Mouse (Mus musculus): Measurements from ENCODE around the gene Tmem116. TPM values are rescaled to one million over a fixed set of nuclear protein-coding genes. Genes with fewer than 3 reads are reported as not detected.
"Not testable (repeated sequence)": the region's sequence is repeated elsewhere in the genome, so short reads cannot be mapped to it uniquely, and the experiment has no call there.

The Tmem116 gene
- total RNA-seq, 2 experiments from 2014 or later: 6.4 to 7.1 TPM

GRCm38 (mm10) chr5:121462967-121463366 is 11.3 kb downstream of the Tmem116 start:
- no peak for DNase-seq

DNA sequence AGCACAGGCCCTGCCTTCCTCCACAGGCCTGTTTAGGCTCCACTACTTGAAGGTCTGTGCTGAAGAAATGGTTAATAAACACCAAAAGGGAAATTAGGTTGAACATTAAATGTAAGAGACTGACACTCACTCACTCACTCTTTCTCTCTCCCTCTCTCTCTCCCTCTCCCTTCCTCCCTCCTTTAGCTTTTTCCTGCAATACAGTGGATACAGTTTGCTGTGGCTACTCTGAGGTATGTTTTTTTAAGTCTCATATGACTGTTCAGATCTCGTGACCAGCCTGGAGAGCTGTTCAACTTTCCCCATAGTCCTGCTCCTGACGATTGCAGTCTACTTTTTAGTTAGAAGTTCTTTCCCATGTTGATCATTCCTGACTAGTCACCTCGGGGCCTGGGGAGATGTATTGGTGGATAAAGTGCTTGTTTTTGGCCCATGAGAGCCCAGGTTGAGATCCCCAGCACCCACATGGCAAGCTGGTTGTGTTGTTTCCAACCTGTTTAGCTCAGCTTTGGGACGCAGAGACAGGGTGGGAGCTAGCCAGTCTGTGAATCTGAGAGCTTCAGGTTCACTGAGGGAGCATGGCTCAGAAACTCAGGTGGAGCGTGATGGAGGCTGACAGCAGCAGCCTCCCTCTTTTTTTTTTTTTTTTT is 12.0 kb downstream of the Tmem116 start:
- DNase-seq: no peak

- no peak for DNase-seq
Measured at GRCm38 (mm10) chr5:121469566-121469965, 17.9 kb downstream of the Tmem116 start.

DNA sequence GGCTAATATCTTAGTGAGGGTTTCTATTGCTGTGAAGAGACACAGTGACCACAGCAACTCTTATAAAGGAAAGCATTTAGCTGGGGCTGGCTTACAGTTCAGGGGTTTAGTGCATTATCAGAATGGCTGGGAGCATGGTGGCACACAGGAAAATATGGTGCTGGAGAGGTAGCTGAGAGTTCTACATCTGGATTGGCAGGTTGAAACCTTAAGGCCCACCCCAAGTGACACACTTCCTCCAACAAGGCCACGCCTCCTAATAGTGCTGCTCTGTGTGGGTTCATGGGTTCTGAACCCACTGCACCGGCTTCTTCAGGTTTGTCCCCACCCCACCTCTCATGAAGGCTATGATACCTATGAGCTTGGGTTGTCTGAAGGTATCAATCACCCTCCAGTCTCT is 20.7 kb downstream of the Tmem116 start:
- no peak for DNase-seq

DNA sequence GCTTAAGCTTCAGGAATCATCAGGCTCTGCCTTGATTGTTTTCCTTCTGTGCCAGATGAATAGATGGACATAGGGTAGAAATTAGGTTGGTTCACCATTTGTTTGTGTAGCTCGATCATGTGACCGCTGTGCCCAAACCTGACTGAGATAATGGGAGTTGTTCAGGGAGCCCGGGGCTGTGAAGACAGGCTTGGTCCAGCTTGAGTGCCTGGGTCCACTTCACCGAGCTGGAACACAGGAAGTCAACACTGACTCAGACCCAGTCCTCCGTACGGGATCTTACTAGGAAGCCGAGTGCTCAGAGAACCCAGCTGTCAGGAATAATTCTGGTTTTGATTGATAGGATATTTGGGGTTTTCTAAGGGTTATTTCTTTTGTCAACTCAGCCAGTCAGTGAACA is 22.9 kb downstream of the Tmem116 start:
- no peak for DNase-seq

DNA sequence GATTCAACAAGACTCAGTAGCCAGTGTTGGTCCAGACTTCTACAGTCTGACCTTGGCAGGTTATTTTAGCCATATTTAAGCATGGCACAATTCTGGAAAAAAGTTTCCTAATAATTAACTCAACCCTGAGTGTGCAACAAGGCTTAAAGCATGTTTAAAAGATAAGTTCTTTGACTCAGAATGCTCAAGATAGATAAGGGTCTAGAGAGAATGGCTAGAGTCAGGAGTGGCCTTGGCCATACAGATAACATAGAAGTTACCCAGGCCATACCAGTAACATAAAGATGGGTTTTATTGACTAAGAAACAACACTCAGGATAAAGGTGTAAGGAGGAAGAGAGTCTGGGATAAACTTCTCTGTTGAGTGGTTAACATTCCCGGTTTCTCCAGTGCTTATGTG is 24.3 kb downstream of the Tmem116 start:
- no peak for DNase-seq

DNA sequence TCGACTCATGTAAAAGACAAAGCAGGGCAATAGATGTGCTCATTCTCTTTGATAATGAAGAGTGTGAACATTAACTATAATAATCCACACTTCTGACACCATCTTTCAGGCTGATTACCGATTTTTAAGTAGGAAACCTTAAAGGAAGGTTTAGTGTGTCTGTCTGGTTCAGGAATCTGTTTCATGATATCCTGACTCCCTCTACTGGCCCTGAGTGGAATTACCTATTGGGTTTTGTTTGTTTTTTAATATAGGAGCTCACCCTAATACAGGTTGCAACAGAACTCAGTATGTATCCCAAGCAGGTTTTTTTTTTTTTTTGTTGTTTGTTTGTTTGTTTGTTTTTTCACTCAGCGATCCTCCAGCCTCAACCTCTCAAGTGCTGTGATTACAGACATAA is 26.0 kb downstream of the Tmem116 start:
- DNase-seq: no peak

GRCm38 (mm10) chr5:121484801-121485200 is 33.1 kb downstream of the Tmem116 start:
- DNase-seq: no peak

DNA sequence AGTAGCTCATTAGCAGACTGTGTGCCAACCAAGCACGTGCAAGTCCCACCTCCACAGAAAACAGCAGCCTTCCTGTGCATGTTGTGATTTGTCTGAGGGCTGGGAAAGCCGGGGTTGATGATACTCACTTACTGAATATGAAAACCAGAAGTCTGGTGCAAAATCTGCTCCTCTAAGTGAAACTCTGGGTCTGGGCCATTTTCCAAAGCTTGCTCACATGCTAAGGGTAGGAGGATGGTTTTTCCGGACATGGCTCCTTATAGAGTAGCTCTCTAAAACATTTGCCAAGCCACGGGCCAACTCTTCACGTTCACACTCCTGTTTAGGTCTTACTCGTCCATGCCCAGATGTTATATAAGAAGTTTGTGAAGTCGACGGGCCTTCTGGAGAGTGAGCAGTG is 41.6 kb downstream of the Tmem116 start:
- no peak for DNase-seq

- DNase-seq: no peak
Measured at GRCm38 (mm10) chr5:121500719-121501118, 49.0 kb downstream of the Tmem116 start.

DNA sequence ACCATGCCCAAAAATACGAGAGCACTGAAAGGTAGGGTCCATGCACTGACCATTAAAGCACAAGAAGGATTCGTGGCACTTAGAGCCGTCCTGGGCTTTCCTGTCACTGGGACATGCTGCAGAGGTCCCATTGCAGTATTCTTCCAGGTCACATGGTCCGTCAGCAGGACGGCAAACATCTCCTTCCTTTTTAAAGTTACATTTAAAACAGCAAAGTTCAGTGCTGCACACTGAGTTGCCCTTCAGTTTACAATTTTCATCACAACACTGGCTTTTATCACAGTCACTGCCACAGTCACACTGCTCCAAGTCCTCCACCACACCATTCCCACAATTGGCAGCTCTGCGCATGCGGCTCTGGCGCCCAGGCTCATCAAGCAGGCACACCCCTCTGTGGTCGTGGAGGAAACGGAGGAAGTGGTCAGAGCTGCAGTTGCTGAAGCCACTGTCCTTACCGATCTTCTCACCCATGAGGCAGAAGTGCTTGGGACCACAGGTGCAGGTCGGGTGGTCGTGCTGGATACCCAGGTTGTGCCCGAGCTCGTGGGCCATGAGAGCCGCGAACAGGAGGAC is 49.8 kb downstream of the Tmem116 start:
- DNase-seq: not testable (repeated sequence)

DNA sequence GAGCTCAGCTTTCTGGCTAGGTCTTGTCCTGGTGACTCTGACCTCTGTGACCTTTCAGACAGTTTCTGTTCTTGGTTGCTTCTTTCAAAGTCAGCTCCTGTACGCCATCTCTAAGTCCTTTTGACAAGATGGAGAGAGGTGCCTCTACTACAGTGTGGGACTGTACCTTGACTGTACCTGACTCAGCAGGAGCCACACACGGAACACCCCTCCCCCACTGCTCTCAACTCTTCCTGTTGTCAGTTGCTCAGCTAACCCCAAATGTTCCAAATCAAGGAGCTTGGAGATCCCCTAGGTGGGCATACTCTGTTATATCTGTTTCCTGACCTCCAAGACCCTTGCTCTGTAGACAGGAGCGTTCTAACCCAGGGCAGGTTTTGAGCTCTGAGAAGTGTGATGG is 51.5 kb downstream of the Tmem116 start, which contains the start of gene Adam1b:
Adam1b (minus strand) TSS at position 205 of the 400 bp plus-strand sequence.
- no peak for DNase-seq

DNA sequence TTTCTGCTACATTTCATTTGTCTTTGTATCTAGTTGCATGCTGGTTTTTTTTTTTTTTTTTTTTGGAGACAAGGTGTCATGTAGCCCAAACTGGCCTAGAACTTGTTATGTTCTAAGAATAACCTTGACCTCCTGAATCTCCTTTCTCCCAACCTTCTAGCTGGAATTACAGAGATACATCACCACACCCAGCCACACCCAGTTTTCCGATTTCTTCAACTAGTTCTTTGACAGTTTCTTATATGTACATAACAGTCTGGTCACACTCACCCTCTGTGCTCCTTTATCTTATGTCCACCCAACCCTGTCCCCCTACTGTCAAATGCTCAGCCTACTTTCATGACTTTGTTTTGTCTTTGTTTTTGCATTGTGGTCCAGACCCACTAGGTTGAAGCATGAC is 55.2 kb downstream of the Tmem116 start:
- DNase-seq: no peak

- no peak for DNase-seq
Measured at GRCm38 (mm10) chr5:121510009-121510408, 58.3 kb downstream of the Tmem116 start.

DNA sequence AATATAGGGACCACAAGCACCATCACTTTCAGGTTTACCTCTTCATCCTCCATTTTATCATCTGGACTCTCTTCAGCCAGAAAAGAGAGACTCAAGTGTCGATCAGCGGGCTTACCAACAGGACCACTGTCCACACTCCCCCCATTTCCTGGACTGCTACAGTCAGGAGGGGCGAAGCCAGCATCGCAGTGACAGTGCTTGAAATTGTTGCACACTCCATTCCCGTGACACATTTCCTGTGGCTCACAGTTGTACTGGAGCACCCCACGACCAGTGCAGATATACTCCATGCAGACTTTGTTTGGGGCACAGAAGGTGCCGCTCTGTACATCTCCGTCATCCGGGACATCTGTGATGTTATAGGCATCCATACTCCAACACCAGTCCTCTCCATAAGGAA is 67.3 kb downstream of the Tmem116 start:
- DNase-seq: no peak

- DNase-seq: not testable (repeated sequence)
Measured at GRCm38 (mm10) chr5:121519758-121520157, 68.1 kb downstream of the Tmem116 start.

DNA sequence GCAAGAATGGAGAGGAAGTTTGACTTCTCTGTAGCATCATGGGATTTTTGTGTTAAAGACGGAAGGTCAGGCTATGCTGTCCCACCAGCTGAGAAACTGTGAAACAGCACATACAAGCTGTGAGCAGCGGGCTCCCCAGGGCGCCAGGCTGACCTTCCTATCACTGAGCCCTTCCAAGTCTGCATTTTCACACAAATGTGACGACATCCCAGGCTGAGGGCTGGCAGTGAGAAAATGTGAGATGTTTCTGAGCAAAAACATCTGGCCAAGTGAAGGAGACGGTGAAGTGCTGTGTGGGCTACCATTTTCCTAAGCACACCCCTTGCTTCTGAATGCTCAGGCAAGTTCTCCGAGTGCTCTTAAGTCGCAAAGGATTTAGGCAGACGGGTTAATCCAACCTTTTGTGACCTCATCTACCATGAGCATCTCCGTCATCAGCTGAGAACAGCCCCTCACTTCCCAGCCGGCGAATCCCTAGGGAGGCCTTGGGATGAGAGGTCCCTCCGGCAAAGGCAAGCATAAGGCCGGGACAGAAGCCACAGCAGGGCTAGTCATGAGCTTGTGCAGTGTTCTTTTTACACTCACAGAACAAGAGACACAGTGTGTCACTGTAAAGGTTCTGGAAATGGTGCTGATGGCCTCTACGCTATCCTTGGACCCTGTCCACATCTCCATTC is 74.2 kb downstream of the Tmem116 start:
- no peak for DNase-seq

DNA sequence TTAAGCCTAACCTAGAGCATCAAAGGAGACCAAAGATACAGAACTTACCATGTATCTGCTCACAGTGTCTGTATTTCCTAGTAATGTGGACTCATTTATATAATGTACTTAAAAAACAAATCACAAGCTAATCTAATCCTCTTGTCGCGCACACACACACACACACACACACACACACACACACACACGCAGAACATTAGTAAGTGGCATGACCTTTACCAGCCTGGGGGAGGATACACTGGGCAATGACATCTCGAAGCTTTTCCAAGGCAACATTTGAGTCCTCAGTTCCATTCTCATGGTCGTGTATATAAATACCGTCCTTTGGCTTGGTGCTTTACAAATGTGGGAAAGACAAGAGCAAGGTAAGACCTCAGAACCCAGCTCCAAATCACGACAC is 74.8 kb downstream of the Tmem116 start:
- no peak for DNase-seq

- no peak for DNase-seq
Measured at GRCm38 (mm10) chr5:121526961-121527360, 75.3 kb downstream of the Tmem116 start.

GRCm38 (mm10) chr5:121534521-121534920 is 82.8 kb downstream of the Tmem116 start:
- no peak for DNase-seq

GRCm38 (mm10) chr5:121535116-121535515 is 83.4 kb downstream of the Tmem116 start:
- DNase-seq: no peak

DNA sequence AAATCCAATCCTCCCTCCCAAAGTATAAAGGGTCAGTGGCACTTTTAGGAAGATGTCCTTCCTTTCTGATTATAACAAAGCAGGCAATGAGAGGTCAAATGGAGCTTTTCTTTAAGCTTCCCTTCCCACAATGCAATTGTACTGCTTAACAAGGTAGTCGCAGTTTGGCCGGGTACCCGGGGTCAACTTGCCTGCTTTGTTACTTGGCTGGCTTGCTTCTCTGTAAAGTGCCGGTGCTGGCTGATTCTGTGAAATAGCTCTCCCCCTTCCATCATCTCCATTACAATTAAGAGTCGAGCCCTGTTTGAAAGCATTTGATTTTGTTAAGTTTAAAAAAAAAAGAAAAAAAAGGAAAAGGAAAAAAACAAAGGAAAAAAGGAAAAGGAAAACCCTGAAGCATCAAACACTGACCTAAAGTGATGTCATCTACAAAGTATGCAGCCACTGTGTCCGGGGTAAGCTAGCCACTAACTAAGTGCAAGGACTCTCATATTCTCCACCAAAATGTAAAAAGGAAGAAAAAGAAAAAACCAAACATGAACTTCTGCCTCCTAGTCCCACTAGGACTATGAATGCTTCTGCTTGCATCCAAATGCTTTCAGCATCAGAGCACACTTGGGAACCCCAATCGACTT is 85.3 kb downstream of the Tmem116 start:
- DNase-seq: no peak

GRCm38 (mm10) chr5:121537588-121537987 is 85.9 kb downstream of the Tmem116 start:
- no peak for DNase-seq
